Mouse (Mus musculus) intestine, embryonic 16.5 days (tissue): ENCODE measurements around the gene Sac3d1. TPM values are rescaled to one million over a fixed set of nuclear protein-coding genes. Genes with fewer than 3 reads are reported as not detected.

ENCODE experiments used
- ATAC-seq: fragments of 200-750 bp; cut with Nextera tagmentation; 2 replicates; pipeline ENCODE4 v1.8.0; 2017; ENCODE audit warnings: moderate TSS enrichment, moderate library complexity
- H3K27ac ChIP-seq: fragments of 300-500 bp; sonication (generic); 2 replicates; pipeline ENCODE4 v1.5.1; 2014; ENCODE audit warnings: mild to moderate bottlenecking, low read length
- H3K27me3 ChIP-seq: fragments of 300-500 bp; sonication (generic); replicated peaks from 2 replicates; pipeline ENCODE4 v1.6.1; 2014; ENCODE audit warnings: low read length, control low read depth, mixed read lengths; ENCODE audit not compliant: control insufficient read depth, insufficient read depth
- H3K36me3 ChIP-seq: fragments of 300-500 bp; sonication (generic); 2 replicates; pipeline ENCODE4 v1.6.1; 2014; ENCODE audit warnings: low read length, control low read depth; ENCODE audit not compliant: control insufficient read depth, insufficient read depth
- H3K4me1 ChIP-seq: fragments of 300-500 bp; sonication (generic); 2 replicates; pipeline ENCODE4 v1.6.1; 2014; ENCODE audit warnings: low read length, control low read depth, mixed read lengths; ENCODE audit not compliant: control insufficient read depth, insufficient read depth
- H3K4me2 ChIP-seq: fragments of 300-500 bp; sonication (generic); 2 replicates; pipeline ENCODE4 v1.6.1; 2014; ENCODE audit warnings: low read depth, low read length, control low read depth
- H3K4me3 ChIP-seq: fragments of 300-500 bp; sonication (generic); 2 replicates; pipeline ENCODE4 v1.5.1; 2014; ENCODE audit warnings: mild to moderate bottlenecking, low read length
- H3K9ac ChIP-seq: fragments of 300-500 bp; sonication (generic); 2 replicates; pipeline ENCODE4 v1.6.1; 2014; ENCODE audit warnings: low read depth, low read length
- H3K9me3 ChIP-seq: fragments of 300-500 bp; sonication (generic); 2 replicates; pipeline ENCODE4 v1.6.1; 2016; ENCODE audit warnings: low read length, control low read depth; ENCODE audit not compliant: control insufficient read depth
- WGBS: fragments of 180-500 bp; shearing (Covaris S2); extraction: QIAGEN DNeasy Blood & Tissue Kit; methylation state at CpG from one replicate; pipeline ENCODE4 v1.1.7; 2014; 5-methylcytosine and 5-hydroxymethylcytosine counted together
- polyA plus RNA-seq: library from polyadenylated mRNA; unstranded; fragments of >200 nt; fragmentation: Nextera tagmentation; extraction: Ambion mirVana; gene quantifications from 2 replicates; pipeline ENCODE4 v1.2.1, GENCODE M21; 2015

The Sac3d1 gene
- 33.4 and 35.7 TPM in 2 replicates for polyA plus RNA-seq

DNA sequence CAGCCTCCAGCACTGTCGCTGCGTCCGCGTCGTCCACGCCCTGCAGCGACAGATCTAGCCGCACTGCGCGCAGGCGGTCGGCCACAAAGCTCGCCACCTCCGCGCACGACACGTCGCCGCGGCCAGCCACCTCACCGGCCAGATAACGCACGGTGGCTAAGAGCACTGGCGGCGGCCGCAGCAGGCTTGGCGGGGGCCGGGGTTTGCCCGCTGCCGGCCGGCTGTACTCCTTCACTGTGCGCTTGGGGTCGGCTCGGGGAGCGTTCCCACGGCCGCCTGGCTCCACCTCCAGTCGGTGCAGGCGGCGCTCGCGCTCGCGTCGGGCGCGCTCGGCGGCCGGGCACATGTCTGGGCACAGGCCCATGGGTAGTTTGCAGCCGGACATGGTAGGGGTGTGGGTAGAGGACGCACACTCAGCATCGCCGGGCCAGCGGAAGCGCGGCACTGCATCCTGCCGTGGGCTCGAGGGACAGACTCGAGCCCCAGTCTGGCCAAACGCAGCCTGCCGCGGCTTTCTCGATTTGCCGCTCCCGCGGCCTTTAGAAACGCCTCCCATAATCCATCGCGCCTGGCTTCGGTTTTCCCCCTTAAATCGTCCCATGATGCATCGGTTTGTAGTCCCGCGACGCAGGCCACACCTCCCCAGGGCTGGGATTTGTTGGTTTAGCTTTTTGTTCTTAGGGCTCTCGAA is at the start of gene Sac3d1:
Gene Sac3d1, minus strand, starts transcription at position 665 of the 691 bp plus-strand sequence.
- ATAC-seq: peak; percentile 85
- Histone ChIP-seq H3K4me1 (peaks cover 32% of the 10 kb centered on the region), H3K9ac (peak within 1 kb of the TSS; percentile 93), H3K4me2 (peak within 1 kb of the TSS; percentile 85), H3K4me3 (peak within 1 kb of the TSS; percentile 91), H3K27ac (peak within 1 kb of the TSS; percentile 97), H3K27me3 (no peaks in the 10 kb centered on the region), H3K36me3 (peaks cover 15% of the 10 kb centered on the region), H3K9me3 (no peaks in the 10 kb centered on the region)
- WGBS: under 1% methylated on average over 77 of the region's 77 CpGs

DNA sequence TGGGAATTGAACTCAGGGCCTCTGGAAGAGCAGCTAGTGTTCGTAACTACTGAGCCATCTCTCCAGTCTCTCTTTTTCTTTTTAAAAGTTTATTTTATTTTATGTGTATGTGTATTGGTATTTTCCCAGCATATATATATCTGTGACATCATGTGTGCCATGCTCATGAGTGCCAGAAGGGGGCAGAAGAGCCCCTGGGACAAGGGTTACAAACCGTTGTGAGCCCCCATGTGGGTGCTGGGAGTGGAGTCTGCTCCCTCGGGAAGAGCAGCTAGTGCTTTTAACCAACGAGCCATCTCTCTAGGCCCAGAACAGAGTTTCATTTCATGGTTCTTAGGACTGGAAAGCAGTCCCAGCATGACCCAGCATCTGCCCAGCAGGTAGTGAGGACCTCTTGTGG is 48.3 kb upstream of the Sac3d1 start:
- 83% methylated on average over 4 of the region's 4 CpGs for WGBS
- no peak overlapping the region for H3K27ac ChIP-seq
- no peak overlapping the region for H3K4me2 ChIP-seq

DNA sequence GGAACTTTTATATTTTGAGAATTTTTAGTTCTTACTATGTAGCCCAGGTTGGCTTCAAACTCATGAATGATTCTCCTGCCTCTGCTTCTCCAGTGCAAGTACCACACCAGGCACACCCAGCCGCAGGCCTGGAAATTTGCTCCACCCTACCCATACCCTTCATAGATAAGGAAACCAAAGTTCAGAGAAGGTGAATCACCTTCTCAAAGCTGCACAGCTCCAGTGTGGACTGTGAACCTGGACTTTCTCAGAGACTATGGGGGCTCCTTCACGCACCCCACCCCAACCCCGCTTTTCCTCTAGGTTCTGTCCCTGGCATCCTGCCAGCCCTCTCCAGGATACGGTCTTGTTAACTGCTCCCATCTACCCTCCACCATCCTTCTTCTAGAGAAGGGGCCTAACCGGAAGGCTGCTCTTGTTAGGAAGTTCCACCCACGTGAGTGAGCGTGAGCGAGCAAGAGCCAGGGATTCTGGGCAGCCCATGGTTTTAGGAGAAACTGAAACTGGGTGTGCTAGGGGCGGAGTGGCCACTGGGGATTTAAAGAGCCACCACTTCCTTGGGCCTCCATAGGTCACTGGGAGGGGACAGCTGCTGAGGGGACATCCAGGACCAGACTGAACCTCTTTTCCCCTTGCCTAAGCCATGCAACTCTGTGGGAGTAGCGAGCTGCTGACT is 45.6 kb upstream of the Sac3d1 start:
- peak; percentile 75 for ATAC-seq
- WGBS: 49% methylated on average over 10 of the region's 10 CpGs
- H3K9ac ChIP-seq: peak overlapping the region; percentile 35; the same call in 1 of the 2 replicates
- peak overlapping the region; percentile 28 for H3K4me2 ChIP-seq
- H3K27ac ChIP-seq: peak overlapping the region; percentile 24; the same call in 1 of the 2 replicates
- no peak overlapping the region for H3K4me3 ChIP-seq
- no peaks in the 10 kb centered on the region for H3K36me3 ChIP-seq
- no peaks in the 10 kb centered on the region for H3K27me3 ChIP-seq
- peaks cover 10% of the 10 kb centered on the region; the same call in 1 of the 2 replicates for H3K4me1 ChIP-seq
- H3K9me3 ChIP-seq: no peaks in the 10 kb centered on the region

More for the DNA sequence above, 48.3 kb upstream of the Sac3d1 start:
- no peaks in the 10 kb centered on the region for H3K36me3 ChIP-seq
- H3K9ac ChIP-seq: no peak overlapping the region
- no peak overlapping the region for H3K4me3 ChIP-seq
- ATAC-seq: no peak
- H3K9me3 ChIP-seq: no peaks in the 10 kb centered on the region
- peaks cover 10% of the 10 kb centered on the region; the same call in 1 of the 2 replicates for H3K4me1 ChIP-seq
- H3K27me3 ChIP-seq: no peaks in the 10 kb centered on the region

DNA sequence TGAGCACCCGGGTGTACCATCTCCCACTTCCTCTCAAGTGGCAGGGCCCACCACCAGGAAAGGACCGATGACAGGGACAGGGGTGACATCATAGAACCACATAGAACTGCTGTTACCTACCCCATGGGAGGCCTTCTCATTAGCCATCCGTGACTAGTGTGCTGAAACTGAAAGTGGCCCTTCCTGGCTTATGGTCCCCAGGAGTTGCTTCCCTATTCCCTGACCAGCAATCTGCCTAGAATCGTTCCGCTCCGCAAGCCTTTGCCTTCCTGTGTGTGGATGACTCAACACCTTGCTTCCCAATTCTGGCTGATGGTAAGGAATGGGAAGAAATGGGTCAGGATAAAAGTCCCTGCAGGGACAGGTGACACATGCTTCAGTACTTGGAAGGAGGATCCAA is 38.8 kb upstream of the Sac3d1 start:
- 69% methylated on average over 6 of the region's 6 CpGs for WGBS
- Histone ChIP-seq H3K9ac (no peak overlapping the region), H3K4me3 (no peak overlapping the region), H3K9me3 (no peaks in the 10 kb centered on the region), H3K27me3 (no peaks in the 10 kb centered on the region), H3K36me3 (no peaks in the 10 kb centered on the region), H3K27ac (no peak overlapping the region), H3K4me1 (no peaks in the 10 kb centered on the region), H3K4me2 (no peak overlapping the region)
- ATAC-seq: no peak

DNA sequence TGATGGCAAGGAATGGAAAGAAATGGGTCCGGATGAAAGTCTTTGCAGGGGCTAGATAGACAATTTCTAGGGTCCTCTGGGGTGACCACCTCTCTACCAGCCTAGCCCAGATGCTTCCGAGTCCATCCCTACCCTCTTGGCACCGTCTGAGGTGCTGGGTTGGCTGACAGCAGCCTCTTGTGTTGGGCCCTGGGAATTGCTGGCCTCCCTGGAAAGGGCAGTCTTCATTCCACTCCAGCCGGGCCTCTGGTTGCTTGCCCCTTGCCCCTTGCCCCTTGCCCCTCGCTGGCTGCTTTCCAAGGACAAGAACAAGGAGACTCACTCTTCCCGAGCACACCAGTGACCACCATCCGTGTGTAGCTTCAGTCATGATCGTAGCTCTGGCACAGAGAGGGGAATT is 37.9 kb upstream of the Sac3d1 start:
- Histone ChIP-seq H3K9me3 (no peaks in the 10 kb centered on the region), H3K4me3 (no peak overlapping the region), H3K36me3 (no peaks in the 10 kb centered on the region), H3K4me2 (no peak overlapping the region), H3K4me1 (no peaks in the 10 kb centered on the region), H3K27ac (no peak overlapping the region), H3K9ac (no peak overlapping the region), H3K27me3 (no peaks in the 10 kb centered on the region)
- 56% methylated on average over 8 of the region's 8 CpGs for WGBS
- ATAC-seq: no peak

DNA sequence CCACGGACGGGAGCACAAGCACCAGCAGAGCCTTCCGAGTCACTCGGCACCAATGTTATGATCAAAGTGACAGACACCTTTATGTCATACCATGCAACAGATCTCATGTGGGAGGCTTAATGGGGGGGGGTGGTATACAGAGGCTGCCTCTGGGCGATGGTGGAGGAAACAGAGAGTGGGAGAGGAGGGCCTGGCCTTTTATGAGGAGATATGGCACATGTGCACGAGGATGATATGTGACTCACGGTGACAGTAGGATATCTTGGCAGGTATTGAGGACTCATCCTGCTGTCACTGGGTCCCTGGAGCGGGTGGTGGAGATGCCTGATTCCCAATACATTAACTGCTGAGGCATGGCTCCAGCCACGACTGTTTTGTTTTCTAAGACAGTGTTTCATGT is 36.7 kb upstream of the Sac3d1 start:
- no peaks in the 10 kb centered on the region for H3K4me1 ChIP-seq
- no peak overlapping the region for H3K9ac ChIP-seq
- no peaks in the 10 kb centered on the region for H3K9me3 ChIP-seq
- no peaks in the 10 kb centered on the region for H3K27me3 ChIP-seq
- H3K4me2 ChIP-seq: no peak overlapping the region
- no peak for ATAC-seq
- no peak overlapping the region for H3K27ac ChIP-seq
- no peaks in the 10 kb centered on the region for H3K36me3 ChIP-seq
- WGBS: 79% methylated on average over 9 of the region's 9 CpGs
- no peak overlapping the region for H3K4me3 ChIP-seq

DNA sequence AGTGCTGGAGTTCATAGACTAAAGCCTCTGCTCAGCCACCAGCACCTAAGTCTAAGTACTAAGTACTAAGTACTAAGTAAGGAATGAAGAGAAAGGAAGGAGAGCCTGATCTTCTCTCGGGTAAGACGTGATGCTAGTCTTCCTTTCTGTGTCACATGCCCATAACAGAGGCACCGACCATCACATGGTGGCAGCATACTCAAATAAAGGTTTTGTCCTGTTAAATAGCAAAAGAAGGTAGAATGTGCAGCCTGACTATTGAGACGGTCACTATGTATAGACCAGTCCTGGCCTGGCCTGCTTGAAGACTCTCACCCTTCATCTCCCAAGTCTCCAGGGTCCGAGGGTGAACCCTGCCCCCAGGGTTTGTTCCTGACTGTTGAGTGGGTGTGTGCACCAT is 26.4 kb upstream of the Sac3d1 start:
- Histone ChIP-seq H3K27me3 (no peaks in the 10 kb centered on the region), H3K4me3 (no peak overlapping the region), H3K4me1 (0 out of 2 replicates have a peak, but pooled peaks cover 3% of the 10 kb centered on the region), H3K4me2 (no peak overlapping the region), H3K9ac (no peak overlapping the region), H3K36me3 (no peaks in the 10 kb centered on the region), H3K9me3 (no peaks in the 10 kb centered on the region), H3K27ac (no peak overlapping the region)
- ATAC-seq: no peak
- 71% methylated on average over 5 of the region's 5 CpGs for WGBS

DNA sequence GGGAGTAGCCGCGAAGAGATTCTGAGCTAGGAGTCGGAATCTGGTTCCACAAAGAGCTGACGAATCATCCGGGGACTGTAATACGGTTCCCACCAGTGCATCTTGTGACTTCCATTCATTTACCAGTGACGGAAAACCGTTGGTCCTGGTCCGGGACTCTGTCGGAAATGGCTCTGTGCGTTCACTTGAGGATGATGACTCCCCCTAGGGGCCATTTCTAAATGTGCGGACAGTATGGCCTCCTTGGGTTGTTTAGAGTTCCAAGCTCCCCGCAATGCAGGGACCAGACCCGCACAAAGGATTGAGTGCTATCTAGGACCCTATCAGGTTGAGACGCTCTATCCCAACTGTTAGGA is 22.9 kb upstream of the Sac3d1 start, which contains the start of gene Arl2:
Gene Arl2, minus strand, starts transcription at position 155 of the 356 bp plus-strand sequence.
- Histone ChIP-seq H3K27me3 (no peaks in the 10 kb centered on the region), H3K27ac (peak within 1 kb of the TSS; percentile 93), H3K9me3 (no peaks in the 10 kb centered on the region), H3K4me1 (0 out of 2 replicates have a peak, but pooled peaks cover 3% of the 10 kb centered on the region), H3K4me2 (peak within 1 kb of the TSS; percentile 83), H3K9ac (peak within 1 kb of the TSS; percentile 86), H3K36me3 (peaks cover 4% of the 10 kb centered on the region; the same call in 1 of the 2 replicates), H3K4me3 (peak within 1 kb of the TSS; percentile 75)
- ATAC-seq: peak; percentile 79
- WGBS: under 1% methylated on average over 15 of the region's 15 CpGs

DNA sequence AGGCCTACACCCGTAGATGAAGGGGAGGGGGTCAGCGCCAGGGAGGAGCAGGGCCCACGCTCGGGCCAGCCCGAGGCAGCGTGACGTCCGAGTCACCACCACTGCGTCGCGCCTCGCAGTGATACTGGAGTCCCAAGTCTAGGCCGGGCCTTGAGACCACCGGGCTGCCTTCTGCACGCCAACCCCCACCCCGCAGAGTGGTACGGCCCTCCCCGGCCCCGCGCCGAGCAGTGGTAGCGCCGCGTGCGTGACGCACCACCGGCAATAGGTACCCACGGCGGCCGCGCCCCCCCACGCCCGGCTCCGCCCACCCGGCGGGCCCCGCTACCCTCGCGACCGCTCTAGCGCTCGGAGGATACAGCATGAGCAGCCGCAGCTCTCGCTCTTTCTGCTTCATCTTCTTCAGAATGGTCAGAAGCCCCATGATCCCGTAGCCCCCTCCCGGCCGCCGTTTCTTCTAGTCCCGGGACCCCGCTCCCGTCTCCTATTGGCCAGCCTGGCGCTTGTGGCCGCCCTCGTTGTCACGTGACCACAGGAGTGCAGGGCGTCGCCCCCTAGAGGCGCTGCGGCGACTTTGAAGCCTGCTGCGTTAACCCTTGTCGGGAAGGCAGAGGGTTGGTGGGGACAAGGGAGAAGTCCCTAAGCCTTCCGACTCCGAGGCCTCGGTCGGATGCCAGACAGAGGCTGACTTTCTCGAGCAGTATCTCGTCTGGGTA is 22.4 kb upstream of the Sac3d1 start, which contains the start of gene Batf2:
Gene Batf2, plus strand, starts transcription at position 306 of the 716 bp plus-strand sequence.
- Histone ChIP-seq H3K4me3 (peak within 1 kb of the TSS; percentile 75), H3K27ac (peak within 1 kb of the TSS; percentile 93), H3K36me3 (peaks cover 4% of the 10 kb centered on the region; the same call in 1 of the 2 replicates), H3K9me3 (no peaks in the 10 kb centered on the region), H3K9ac (peak within 1 kb of the TSS; percentile 86), H3K27me3 (no peaks in the 10 kb centered on the region), H3K4me1 (0 out of 2 replicates have a peak, but pooled peaks cover 3% of the 10 kb centered on the region), H3K4me2 (peak within 1 kb of the TSS; percentile 83)
- under 1% methylated on average over 68 of the region's 68 CpGs for WGBS
- ATAC-seq: peak; percentile 95
